Mouse (Mus musculus): ENCODE results near the gene Habp4. TPM values are rescaled to one million over a fixed set of nuclear protein-coding genes. Genes with fewer than 3 reads are reported as not detected.
A peak's percentile ranks its signal among the peaks of the same experiment; 100 is the strongest.

The Habp4 gene
- polyA plus RNA-seq, 1 experiment from 2014 or later: 49.1 TPM

DNA sequence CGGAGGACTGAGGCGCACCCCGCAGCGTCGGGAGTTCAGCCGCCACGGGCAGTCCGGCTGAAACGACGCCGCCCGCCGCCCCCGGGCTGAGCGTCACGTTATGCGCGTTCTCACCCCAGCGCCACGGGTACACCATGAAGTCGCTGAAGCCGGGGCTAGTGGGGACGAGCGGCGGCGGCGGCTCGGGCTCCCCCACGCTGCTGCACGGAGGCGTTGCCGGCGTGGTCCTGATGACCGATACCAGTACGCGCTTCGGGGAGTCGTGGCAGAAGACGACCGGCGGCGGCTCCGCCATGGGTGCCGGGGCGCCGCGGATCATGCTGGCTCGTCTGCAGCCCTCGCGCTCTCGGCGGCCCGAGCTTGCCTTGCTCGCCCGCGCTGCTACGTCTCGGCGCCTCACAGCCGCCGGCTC is 8.9 kb upstream of the Habp4 start:
- peak; percentile 5 for ATAC-seq (replicated peaks; ENCODE audit: insufficient number of reproducible peaks, insufficient read depth, low FRiP score, low read depth)
- Histone ChIP-seq H3K36me3 (no peaks in the 10 kb centered on the region), H3K4me1 (replicated peaks) (peaks cover 30% of the 10 kb centered on the region), H3K27ac (peak overlapping the region; percentile 95), H3K27me3 (no peaks in the 10 kb centered on the region), H3K9me3 (replicated peaks) (no peaks in the 10 kb centered on the region), H3K9ac (peak overlapping the region; percentile 91), H3K4me2 (peak overlapping the region; percentile 99), H3K4me3 (peak overlapping the region; percentile 98)
- WGBS: under 1% methylated on average over 58 of the region's 61 CpGs

DNA sequence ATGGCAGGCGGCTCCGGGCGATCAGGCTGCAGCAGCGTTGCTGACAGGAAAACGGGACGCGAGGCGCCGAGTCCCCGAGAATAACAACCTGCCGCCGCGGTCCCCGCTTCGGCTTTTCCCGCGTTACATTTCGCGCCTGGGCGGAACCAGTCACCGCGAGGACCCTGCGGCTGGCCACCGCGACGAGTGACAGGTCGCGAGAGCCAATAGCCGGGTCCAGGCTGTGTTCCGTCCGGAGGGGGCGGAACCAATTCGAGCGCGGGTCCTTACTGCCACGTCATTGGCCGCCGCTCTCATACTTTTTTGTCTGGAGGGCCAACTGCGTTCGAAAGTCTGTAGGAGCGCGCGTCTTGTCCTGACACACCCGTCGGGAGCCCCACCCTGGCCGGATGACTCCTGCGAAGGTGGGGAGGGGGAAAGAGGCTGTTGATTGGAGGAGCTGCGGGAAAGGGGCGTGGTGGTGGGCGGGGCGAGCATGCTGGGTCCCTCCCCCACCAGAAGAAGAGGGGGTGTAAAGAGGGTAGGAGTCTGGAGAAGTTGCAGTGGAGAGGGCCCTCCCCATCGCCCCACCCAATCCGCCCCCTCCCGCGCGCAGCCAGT is 8.4 kb upstream of the Habp4 start, which contains the start of gene Zfp367:
TSS of gene Zfp367 (minus strand) at position 120 of the 600 bp plus-strand sequence.
- Histone ChIP-seq H3K36me3 (no peaks in the 10 kb centered on the region), H3K27ac (peak within 1 kb of the TSS; percentile 95), H3K4me2 (peak within 1 kb of the TSS; percentile 99), H3K4me3 (peak within 1 kb of the TSS; percentile 98), H3K4me1 (replicated peaks) (peaks cover 30% of the 10 kb centered on the region), H3K27me3 (no peaks in the 10 kb centered on the region), H3K9me3 (replicated peaks) (no peaks in the 10 kb centered on the region), H3K9ac (peak within 1 kb of the TSS; percentile 91)
- under 1% methylated on average over 56 of the region's 56 CpGs for WGBS
- peak; percentile 94 for ATAC-seq (replicated peaks; ENCODE audit: insufficient number of reproducible peaks, insufficient read depth, low FRiP score, low read depth)

DNA sequence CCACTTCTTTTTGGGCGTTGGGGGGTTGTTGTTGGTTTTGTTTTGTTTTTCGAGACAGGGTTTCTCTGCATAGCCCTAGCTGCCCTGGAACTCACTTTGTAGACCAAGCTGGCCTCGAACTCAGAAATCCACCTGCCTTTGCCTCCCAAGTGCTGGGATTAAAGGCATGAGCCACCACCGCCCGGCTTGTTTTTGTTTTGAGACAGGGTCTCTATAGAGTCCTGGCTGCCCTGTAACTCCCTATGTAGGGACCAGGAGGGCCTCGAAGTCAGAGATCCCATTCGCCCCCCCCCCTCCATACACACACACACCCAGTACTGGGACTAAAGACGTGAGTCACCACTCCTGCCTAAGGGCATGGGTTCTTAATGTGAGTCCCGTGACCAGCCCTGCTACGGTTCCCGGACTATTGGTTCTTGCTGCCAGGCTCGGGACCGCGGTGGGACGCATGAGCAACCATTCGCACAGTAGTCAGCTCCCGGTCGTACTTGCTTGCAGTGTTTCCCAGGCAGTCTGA is 7.8 kb upstream of the Habp4 start:
- peaks cover 28% of the 10 kb centered on the region for H3K4me1 ChIP-seq (replicated peaks)
- H3K4me3 ChIP-seq: peak overlapping the region; percentile 98
- peak overlapping the region; percentile 99 for H3K4me2 ChIP-seq
- ATAC-seq (replicated peaks; ENCODE audit: insufficient number of reproducible peaks, insufficient read depth, low FRiP score, low read depth): peak; percentile 19
- under 1% methylated on average over 18 of the region's 18 CpGs for WGBS
- no peaks in the 10 kb centered on the region for H3K27me3 ChIP-seq
- H3K9ac ChIP-seq: peak overlapping the region; percentile 15; the same call in 1 of the 2 replicates
- H3K9me3 ChIP-seq (replicated peaks): no peaks in the 10 kb centered on the region
- no peaks in the 10 kb centered on the region for H3K36me3 ChIP-seq
- H3K27ac ChIP-seq: peak overlapping the region; percentile 93

DNA sequence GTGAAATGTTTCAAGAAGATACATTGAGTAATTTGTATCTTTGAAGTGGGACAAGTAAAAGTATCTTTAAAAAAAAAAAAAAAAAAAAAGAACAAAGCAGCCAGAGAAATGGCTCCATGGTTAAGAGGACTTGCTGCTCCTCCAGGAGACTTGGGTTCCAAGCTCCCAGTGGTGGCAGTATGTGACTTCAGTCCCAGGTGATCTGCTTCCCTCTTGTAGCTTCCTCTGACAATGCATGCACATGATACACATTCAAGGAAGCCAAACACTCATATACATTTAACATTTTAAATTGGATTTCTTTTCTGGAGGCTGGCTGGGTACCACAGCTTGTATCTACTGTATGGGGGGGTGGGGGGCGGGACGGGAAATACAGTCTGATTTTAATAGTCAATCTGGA is 7.0 kb upstream of the Habp4 start:
- Histone ChIP-seq H3K4me3 (no peak overlapping the region), H3K36me3 (no peaks in the 10 kb centered on the region), H3K9ac (no peak overlapping the region), H3K4me1 (replicated peaks) (peaks cover 25% of the 10 kb centered on the region), H3K4me2 (peak overlapping the region; percentile 34), H3K27me3 (no peaks in the 10 kb centered on the region), H3K9me3 (replicated peaks) (no peaks in the 10 kb centered on the region), H3K27ac (peak overlapping the region; percentile 93)
- 33% methylated on average over 2 of the region's 2 CpGs for WGBS
- no peak for ATAC-seq (replicated peaks; ENCODE audit: insufficient number of reproducible peaks, insufficient read depth, low FRiP score, low read depth)

DNA sequence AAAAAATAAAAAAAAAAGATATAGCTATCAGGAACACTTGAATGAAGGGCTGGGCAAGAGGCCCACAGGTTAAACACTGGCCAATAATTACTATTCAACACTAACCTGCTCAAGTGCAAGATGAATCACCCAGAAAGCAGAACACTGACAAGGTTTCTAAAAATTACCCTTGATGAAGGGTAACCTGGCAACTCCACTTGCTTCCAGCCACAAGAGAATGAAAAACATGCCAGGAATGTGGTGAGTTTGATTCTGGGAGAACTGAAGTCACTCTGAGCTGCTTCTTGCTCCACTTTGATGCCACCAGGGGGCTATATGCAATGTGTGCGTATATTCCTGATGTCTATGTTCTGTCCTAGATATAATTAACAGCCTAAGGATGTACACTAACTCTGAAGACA is 6.5 kb upstream of the Habp4 start:
- Histone ChIP-seq H3K4me2 (peak overlapping the region; percentile 34), H3K27me3 (no peaks in the 10 kb centered on the region), H3K9me3 (replicated peaks) (no peaks in the 10 kb centered on the region), H3K4me1 (replicated peaks) (peaks cover 20% of the 10 kb centered on the region), H3K9ac (no peak overlapping the region), H3K27ac (peak overlapping the region; percentile 93), H3K4me3 (no peak overlapping the region), H3K36me3 (no peaks in the 10 kb centered on the region)
- ATAC-seq (replicated peaks; ENCODE audit: insufficient number of reproducible peaks, insufficient read depth, low FRiP score, low read depth): no peak
- WGBS: 23% methylated on average over 1 of the region's 1 CpGs

DNA sequence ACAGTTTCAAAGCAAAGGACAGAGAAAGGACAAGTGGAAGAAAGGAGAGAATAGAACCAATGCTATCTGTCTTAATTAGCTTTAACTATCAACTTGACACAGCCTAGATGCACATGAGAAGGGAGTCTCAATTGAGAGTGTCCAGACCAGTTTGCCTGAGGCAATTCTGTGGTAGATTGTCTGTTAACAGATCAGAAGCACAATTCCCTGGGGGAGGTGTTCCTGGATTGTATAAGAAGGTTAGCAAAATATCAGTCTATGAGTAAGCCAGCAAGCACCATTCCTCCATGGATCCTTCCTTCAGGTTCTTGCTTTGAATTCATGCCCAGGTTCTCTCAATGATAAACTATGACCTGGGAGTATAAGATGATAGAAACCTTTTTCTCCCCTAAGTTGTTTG is 4.7 kb upstream of the Habp4 start:
- no peaks in the 10 kb centered on the region for H3K9me3 ChIP-seq (replicated peaks)
- H3K36me3 ChIP-seq: no peaks in the 10 kb centered on the region
- no peak overlapping the region for H3K27ac ChIP-seq
- H3K9ac ChIP-seq: no peak overlapping the region
- H3K27me3 ChIP-seq: no peaks in the 10 kb centered on the region
- no peak overlapping the region for H3K4me3 ChIP-seq
- peaks cover 16% of the 10 kb centered on the region for H3K4me1 ChIP-seq (replicated peaks)
- no peak overlapping the region for H3K4me2 ChIP-seq
- no peak for ATAC-seq (replicated peaks; ENCODE audit: insufficient number of reproducible peaks, insufficient read depth, low FRiP score, low read depth)

DNA sequence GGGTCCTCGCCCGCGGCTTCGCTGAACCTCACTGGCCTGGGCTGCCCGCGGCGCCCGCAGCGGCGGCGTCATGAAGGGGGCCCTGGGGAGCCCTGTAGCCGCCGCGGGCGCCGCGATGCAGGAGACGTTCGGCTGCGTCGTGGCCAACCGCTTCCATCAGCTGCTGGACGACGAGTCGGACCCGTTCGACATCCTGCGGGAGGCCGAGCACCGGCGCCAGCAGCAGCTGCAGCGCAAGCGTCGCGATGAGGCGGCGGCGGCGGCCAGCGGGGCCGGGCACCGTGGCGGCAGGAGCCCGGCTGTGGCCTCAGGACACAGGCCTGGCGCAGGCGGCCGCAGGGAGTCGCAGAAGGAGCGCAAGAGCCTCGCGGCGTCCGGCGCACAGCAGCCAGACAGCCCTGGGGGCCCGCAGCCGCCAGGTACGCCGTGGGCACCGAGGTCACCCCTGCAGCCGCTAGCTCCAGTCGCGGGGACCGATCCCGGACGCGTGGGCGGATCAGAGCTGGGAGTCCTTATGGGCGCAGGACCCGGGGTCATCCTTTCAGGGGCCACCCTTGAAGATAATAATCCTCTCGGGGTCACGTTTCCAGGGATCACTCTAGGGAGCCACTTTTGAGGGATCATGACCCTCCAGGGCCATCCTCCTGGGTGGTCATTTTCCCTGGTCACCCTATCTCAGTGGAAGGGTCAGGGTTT is 440 bp downstream of the Habp4 start:
- ATAC-seq (replicated peaks; ENCODE audit: insufficient number of reproducible peaks, insufficient read depth, low FRiP score, low read depth): peak; percentile 61
- no peaks in the 10 kb centered on the region for H3K36me3 ChIP-seq
- peaks cover 17% of the 10 kb centered on the region; the same call in 1 of the 2 replicates for H3K4me1 ChIP-seq (replicated peaks)
- H3K27me3 ChIP-seq: no peaks in the 10 kb centered on the region
- no peaks in the 10 kb centered on the region for H3K9me3 ChIP-seq (replicated peaks)
- H3K4me2 ChIP-seq: peak overlapping the region; percentile 89
- peak overlapping the region; percentile 92 for H3K27ac ChIP-seq
- peak overlapping the region; percentile 75 for H3K4me3 ChIP-seq
- peak overlapping the region; percentile 83 for H3K9ac ChIP-seq
- WGBS: under 1% methylated on average over 71 of the region's 71 CpGs

DNA sequence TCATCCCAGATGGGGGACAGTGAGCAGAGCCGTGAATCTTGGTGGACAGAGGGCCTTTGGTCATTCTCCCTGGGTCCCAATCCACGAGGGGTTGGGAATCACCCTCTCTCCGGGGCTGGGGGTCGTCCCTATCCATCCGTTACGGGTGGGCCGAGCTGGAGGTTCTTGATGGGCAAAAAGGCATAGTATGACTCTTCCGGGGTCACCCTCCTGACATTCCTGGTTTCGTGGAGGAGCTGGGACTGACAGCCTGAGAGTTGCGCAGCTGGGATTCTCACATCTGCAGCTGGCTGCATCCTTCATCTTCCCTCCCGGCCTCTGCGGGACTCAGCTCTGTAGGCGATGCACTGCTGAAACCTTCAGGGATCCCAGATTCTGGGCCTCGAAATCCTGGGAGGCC is 1.0 kb downstream of the Habp4 start:
- ATAC-seq (replicated peaks; ENCODE audit: insufficient number of reproducible peaks, insufficient read depth, low FRiP score, low read depth): no peak
- 4% methylated on average over 14 of the region's 14 CpGs for WGBS
- H3K4me3 ChIP-seq: peak overlapping the region; percentile 75

DNA sequence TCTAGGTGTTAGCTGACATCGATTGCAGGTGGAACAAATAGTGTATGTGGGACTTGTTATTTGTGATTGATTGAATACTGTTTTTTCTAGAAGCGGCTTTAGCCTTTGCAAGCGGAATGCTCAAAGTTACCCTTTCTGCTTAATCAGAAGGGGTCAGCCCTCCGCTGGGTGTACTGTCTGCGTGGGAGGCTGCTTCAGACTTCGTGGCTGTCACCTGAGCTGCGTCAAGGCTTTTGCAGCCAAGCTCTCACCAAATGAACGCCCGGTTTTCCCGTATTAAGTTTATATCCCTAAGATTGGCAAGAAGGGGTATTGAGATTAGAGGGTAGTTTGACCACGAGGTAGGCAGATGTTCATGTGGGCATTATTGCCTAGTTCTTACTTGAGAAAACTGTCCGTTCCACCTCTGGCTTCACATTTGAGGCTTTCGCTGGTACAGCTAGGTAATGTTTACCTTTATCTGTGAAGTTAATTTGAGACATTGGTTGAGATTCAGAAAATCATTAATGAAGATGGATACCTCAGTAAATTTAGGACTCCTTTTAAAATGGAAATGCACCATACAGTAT is 1.6 kb downstream of the Habp4 start:
- Histone ChIP-seq H3K9ac (peak overlapping the region; percentile 83), H3K27me3 (no peaks in the 10 kb centered on the region), H3K4me2 (peak overlapping the region; percentile 89), H3K27ac (no peak overlapping the region), H3K4me3 (peak overlapping the region; percentile 75), H3K9me3 (replicated peaks) (peaks cover 5% of the 10 kb centered on the region; the same call in 1 of the 2 replicates), H3K36me3 (peaks cover 6% of the 10 kb centered on the region), H3K4me1 (replicated peaks) (peaks cover 17% of the 10 kb centered on the region; the same call in 1 of the 2 replicates)
- ATAC-seq (replicated peaks; ENCODE audit: insufficient number of reproducible peaks, insufficient read depth, low FRiP score, low read depth): no peak
- WGBS: 38% methylated on average over 13 of the region's 13 CpGs

More for the DNA sequence above, 1.0 kb downstream of the Habp4 start:
- Histone ChIP-seq H3K4me2 (peak overlapping the region; percentile 89), H3K9me3 (replicated peaks) (0 out of 2 replicates have a peak, but pooled peaks cover 3% of the 10 kb centered on the region), H3K4me1 (replicated peaks) (peaks cover 17% of the 10 kb centered on the region; the same call in 1 of the 2 replicates), H3K9ac (peak overlapping the region; percentile 83), H3K27me3 (no peaks in the 10 kb centered on the region), H3K27ac (peak overlapping the region; percentile 92), H3K36me3 (peaks cover 3% of the 10 kb centered on the region; the same call in 1 of the 2 replicates)

DNA sequence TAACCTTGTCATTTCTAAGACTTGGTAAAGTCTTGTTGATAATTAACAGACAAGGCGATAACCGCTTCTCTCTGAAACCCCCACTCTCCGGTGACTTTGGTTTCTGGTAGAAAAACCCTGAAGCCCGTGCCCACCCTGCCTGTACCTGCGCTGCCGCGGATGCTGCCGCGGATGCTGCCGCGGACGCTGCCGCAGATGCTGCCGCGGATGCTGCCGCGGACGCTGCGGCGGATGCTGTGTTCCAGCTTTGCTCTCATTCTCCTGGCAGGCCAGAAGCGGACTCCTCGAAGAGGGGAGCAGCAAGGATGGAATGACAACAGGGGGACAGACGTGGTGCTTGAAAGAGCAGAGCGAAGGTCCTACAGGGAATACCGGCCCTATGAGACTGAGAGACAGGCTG is 8.1 kb downstream of the Habp4 start:
- WGBS: 98% methylated on average over 25 of the region's 25 CpGs
- Histone ChIP-seq H3K4me3 (no peak overlapping the region), H3K4me1 (replicated peaks) (no peaks in the 10 kb centered on the region), H3K27ac (no peak overlapping the region), H3K36me3 (peaks cover 70% of the 10 kb centered on the region), H3K4me2 (no peak overlapping the region), H3K9me3 (replicated peaks) (peaks cover 32% of the 10 kb centered on the region), H3K9ac (no peak overlapping the region), H3K27me3 (no peaks in the 10 kb centered on the region)
- ATAC-seq (replicated peaks; ENCODE audit: insufficient number of reproducible peaks, insufficient read depth, low FRiP score, low read depth): no peak

DNA sequence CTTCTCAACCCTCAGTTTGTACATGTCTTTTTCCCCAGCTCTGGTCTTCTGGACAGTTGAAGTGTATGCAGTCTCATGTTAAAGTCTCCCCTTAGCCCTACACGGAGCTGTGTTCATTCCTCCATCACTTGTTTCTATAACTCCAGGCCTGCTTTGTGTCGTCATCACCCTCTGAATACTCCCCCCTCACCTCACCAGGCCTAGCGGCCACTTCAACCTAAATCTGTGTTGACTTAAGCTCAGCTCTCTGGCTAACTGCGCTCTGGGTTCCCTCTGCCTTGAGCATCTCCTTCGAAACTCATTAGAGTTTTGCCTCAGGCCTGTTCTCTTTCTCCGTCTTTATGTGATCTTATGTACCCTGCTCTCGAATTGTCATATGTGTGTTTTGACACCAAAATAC is 16.4 kb downstream of the Habp4 start:
- ATAC-seq (replicated peaks; ENCODE audit: insufficient number of reproducible peaks, insufficient read depth, low FRiP score, low read depth): no peak
- WGBS: 60% methylated on average over 7 of the region's 7 CpGs
- Histone ChIP-seq H3K4me2 (no peak overlapping the region), H3K4me3 (no peak overlapping the region), H3K36me3 (peaks cover 63% of the 10 kb centered on the region), H3K9me3 (replicated peaks) (no peaks in the 10 kb centered on the region), H3K27me3 (no peaks in the 10 kb centered on the region), H3K9ac (no peak overlapping the region), H3K4me1 (replicated peaks) (no peaks in the 10 kb centered on the region; the same call in 1 of the 2 replicates), H3K27ac (no peak overlapping the region)
